Mouse (Mus musculus): ENCODE results near the gene Pmvk. TPM values are rescaled to one million over a fixed set of nuclear protein-coding genes. Genes with fewer than 3 reads are reported as not detected.
A peak's percentile ranks its signal among the peaks of the same experiment; 100 is the strongest.

Pmvk gene
- polyA plus RNA-seq, 1 experiment from 2014 or later, result 117 TPM

DNA sequence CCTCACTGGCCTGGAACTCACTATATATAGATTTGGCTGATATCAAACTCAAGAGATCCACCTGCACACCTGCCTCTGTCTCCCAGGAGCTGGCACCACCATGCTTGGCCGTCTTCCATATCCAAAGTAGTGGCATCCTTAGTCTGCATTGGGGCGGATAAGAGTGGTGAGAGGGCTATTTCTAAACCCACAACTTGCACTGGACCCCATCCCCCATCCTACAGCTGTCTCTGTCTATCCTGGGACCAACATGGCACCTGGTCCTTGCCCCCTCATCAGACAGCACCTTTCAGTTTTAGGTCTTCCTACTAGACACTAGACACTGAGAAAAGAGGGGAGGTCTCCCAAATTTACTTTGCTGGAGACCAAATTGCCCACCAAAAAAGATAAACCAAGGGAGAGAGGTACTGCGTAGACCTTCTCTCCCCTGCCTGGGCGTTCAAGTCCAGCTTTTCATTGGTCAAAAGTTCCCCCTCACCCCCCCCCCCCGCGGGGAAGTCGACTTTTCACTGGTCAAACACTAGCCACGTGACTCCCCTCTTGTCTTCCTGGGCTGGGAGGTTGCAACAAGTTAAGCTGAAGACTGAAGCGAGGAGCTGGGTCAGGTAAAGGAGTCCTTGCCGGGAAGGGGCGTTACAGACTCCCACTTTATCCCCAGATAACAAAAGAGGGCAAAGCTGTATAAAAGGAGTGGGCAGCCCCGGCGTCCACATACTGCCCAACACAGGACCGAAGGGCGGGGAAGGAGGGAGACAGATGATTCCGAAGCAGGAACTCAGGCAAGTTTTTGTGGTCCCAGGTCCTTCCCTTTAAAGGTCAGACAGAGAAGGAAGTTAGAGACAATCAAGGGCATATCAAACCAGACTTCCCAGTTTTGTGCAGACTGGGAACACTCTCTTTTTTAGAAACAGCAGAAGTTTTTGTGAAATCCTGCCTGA lies 17.9 kb upstream of the Pmvk start, which contains the start of gene Pbxip1:
TSS of gene Pbxip1 (plus strand) at position 531 of the 938 bp plus-strand sequence.
- peak within 1 kb of the TSS; percentile 46 for H3K4me2 ChIP-seq (replicated peaks)
- DNase-seq (ENCODE audit: low spot score) (peak; percentile 50), ATAC-seq (ENCODE audit: low FRiP score) (peak; percentile 59; the same call in 1 of the 2 replicates)
- WGBS, result 5% methylated on average over 16 of the region's 16 CpGs
- peak within 1 kb of the TSS; percentile 38; the same call in 1 of the 2 replicates for H3K9ac ChIP-seq
- H3K9me3 ChIP-seq (ENCODE audit: control insufficient read depth, low read length), result no peaks in the 10 kb centered on the region
- H3K27ac ChIP-seq, result no peak within 1 kb of the TSS
- H3K4me3 ChIP-seq (replicated peaks; ENCODE audit: low read length), result peak within 1 kb of the TSS; percentile 22
- peaks cover 11% of the 10 kb centered on the region for H3K4me1 ChIP-seq (replicated peaks; ENCODE audit: control insufficient read depth, insufficient read depth, low read length)
- H3K36me3 ChIP-seq (replicated peaks; ENCODE audit: control insufficient read depth, insufficient read depth), result peaks cover 27% of the 10 kb centered on the region
- no peaks in the 10 kb centered on the region for H3K27me3 ChIP-seq (ENCODE audit: control insufficient read depth, insufficient read depth, low read length)

DNA sequence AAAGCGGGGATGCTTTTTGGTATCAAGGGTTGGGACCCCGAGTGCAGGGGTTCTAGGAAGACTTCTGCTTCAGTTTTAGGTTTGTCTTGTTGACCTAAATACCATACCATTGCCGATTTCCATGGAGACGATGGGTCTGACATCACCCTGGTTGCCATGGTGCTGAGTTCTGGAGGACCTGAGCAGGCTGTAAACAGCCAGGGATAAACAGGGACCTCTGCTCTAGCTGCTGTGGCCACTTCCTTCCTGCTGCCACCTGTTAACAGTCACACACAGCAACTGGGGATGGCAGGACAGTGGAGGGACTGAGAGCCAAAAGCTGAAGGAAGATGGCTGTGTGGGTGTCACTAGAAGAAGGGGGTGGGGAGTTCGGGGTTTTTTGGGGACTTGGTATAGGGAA lies 17.1 kb upstream of the Pmvk start:
- Histone ChIP-seq H3K27ac (no peak overlapping the region), H3K9ac (peak overlapping the region; percentile 38; the same call in 1 of the 2 replicates), H3K27me3 (ENCODE audit: control insufficient read depth, insufficient read depth, low read length) (no peaks in the 10 kb centered on the region), H3K4me2 (replicated peaks) (peak overlapping the region; percentile 46), H3K4me3 (replicated peaks; ENCODE audit: low read length) (peak overlapping the region; percentile 22), H3K36me3 (replicated peaks; ENCODE audit: control insufficient read depth, insufficient read depth) (peaks cover 26% of the 10 kb centered on the region), H3K9me3 (ENCODE audit: control insufficient read depth, low read length) (no peaks in the 10 kb centered on the region), H3K4me1 (replicated peaks; ENCODE audit: control insufficient read depth, insufficient read depth, low read length) (0 out of 2 replicates have a peak, but pooled peaks cover 4% of the 10 kb centered on the region)
- ATAC-seq (ENCODE audit: low FRiP score) (no peak), DNase-seq (ENCODE audit: low spot score) (no peak)
- 20% methylated on average over 5 of the region's 5 CpGs for WGBS

DNA sequence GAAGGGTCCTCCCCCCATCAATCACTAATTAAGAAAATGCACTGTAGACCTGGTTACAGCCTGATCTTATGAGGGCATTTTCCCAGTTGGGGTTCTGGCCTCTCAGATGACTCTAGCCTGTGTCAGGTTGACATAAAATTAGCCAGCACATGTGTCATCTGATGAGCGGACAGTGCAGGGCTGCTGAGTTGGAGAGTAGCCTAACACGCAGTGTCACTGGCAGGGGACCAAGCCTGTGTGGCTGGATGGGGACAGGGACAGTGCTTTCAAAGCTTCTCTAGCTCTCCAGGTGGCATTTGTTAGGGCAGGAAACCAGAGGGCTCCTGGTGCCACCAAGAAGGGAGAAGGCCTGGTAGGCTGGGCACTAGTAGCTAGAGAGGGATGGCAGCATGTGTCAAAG lies 13.7 kb upstream of the Pmvk start:
- Histone ChIP-seq H3K9me3 (ENCODE audit: control insufficient read depth, low read length) (no peaks in the 10 kb centered on the region), H3K27ac (no peak overlapping the region), H3K4me1 (replicated peaks; ENCODE audit: control insufficient read depth, insufficient read depth, low read length) (0 out of 2 replicates have a peak, but pooled peaks cover 4% of the 10 kb centered on the region), H3K9ac (no peak overlapping the region), H3K4me2 (replicated peaks) (no peak overlapping the region), H3K27me3 (ENCODE audit: control insufficient read depth, insufficient read depth, low read length) (no peaks in the 10 kb centered on the region), H3K36me3 (replicated peaks; ENCODE audit: control insufficient read depth, insufficient read depth) (no peaks in the 10 kb centered on the region), H3K4me3 (replicated peaks; ENCODE audit: low read length) (no peak overlapping the region)
- DNase-seq (ENCODE audit: low spot score) (no peak), ATAC-seq (ENCODE audit: low FRiP score) (no peak)
- 87% methylated on average over 2 of the region's 2 CpGs for WGBS

DNA sequence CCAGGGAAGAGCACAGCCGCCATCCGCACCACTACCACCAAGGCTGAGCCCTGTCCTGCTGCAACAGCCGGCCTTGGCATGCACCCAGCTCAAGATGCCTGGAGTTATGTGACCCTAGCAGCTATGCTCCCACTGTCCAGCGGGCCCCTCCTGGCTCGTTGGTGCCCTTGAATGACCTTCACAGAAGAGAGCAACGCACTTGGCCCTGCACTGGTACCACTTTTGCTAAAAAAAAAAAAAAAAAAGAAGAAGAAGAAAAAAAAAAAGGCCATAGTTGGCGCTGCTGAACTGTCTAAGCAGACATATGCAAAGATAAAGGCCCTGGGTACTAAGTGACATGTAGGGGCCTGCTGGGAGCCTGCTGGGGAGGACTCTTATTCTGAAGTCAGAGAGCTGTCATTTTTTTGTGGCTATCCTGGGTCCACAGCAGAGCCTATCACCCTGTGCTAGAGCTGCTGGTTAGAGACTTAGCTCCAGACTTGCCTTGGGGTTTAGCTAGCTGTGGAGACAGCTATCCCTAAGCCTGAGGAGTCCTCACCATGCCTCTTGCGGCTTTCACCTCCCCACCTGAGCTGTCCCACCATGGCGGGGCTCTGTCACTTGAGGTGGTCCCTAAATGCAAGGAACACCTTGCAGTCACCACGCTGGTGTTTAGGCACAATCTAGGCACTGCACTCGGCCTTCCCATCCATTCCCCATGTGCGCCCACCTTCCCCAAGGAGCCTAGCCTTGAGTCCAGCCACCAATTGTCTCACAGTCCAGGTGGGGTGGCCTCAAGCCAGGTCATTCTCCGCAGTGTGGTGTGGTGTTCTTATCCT lies 5.4 kb upstream of the Pmvk start:
- Histone ChIP-seq H3K9ac (no peak overlapping the region), H3K4me2 (replicated peaks) (no peak overlapping the region), H3K27ac (no peak overlapping the region), H3K4me1 (replicated peaks; ENCODE audit: control insufficient read depth, insufficient read depth, low read length) (no peaks in the 10 kb centered on the region; the same call in 1 of the 2 replicates), H3K9me3 (ENCODE audit: control insufficient read depth, low read length) (no peaks in the 10 kb centered on the region), H3K27me3 (ENCODE audit: control insufficient read depth, insufficient read depth, low read length) (no peaks in the 10 kb centered on the region), H3K36me3 (replicated peaks; ENCODE audit: control insufficient read depth, insufficient read depth) (no peaks in the 10 kb centered on the region), H3K4me3 (replicated peaks; ENCODE audit: low read length) (no peak overlapping the region)
- no peak for DNase-seq (ENCODE audit: low spot score)
- ATAC-seq (ENCODE audit: low FRiP score), result no peak; the same call in 1 of the 2 replicates
- 62% methylated on average over 13 of the region's 13 CpGs for WGBS

DNA sequence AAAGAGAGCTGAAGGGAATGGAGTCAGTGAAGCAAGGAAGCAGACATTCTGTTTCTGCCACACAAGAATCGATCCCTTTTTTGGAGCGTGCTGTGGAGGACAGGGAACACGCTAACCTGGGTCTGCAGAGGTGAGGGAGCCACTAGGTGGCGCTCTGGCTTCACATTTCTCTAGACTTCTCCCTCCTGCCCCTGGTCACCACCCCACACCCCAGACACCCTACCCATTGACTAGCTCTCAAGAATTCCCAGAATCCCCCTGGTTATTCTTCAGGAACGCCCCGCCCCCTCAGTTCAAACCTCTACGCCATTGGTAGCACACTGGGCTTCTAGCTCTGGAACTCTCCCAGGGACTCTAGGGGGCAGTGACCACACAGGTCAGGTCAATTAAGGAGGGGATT lies 4.8 kb upstream of the Pmvk start:
- Histone ChIP-seq H3K9me3 (ENCODE audit: control insufficient read depth, low read length) (no peaks in the 10 kb centered on the region), H3K4me3 (replicated peaks; ENCODE audit: low read length) (no peak overlapping the region), H3K4me2 (replicated peaks) (no peak overlapping the region), H3K9ac (no peak overlapping the region), H3K27ac (no peak overlapping the region), H3K36me3 (replicated peaks; ENCODE audit: control insufficient read depth, insufficient read depth) (no peaks in the 10 kb centered on the region), H3K4me1 (replicated peaks; ENCODE audit: control insufficient read depth, insufficient read depth, low read length) (no peaks in the 10 kb centered on the region; the same call in 1 of the 2 replicates), H3K27me3 (ENCODE audit: control insufficient read depth, insufficient read depth, low read length) (no peaks in the 10 kb centered on the region)
- WGBS, result 35% methylated on average over 7 of the region's 7 CpGs
- ATAC-seq (ENCODE audit: low FRiP score) (peak; percentile 51; the same call in 1 of the 2 replicates), DNase-seq (ENCODE audit: low spot score) (peak; percentile 73)

DNA sequence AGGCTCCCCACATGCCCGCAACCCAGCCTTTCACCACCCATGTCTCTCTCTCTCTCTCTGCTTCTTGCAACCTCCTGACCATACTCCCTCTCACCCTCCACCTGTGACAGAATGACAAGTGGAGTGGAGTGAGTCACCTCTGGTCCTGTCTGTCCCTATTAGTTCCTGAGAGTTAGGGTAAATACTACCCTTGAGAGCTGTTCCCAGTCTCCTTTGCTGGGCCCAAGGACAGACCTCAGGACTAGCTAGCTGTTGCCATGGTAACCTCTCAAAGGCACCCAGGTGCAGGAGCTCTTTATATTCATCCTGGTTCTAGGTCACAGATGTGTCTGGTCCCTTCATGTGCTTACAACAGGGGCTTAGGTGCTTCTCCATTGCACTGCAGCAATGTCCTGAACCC lies 2.4 kb upstream of the Pmvk start:
- DNase-seq (ENCODE audit: low spot score) (no peak), ATAC-seq (ENCODE audit: low FRiP score) (no peak)
- Histone ChIP-seq H3K27ac (no peak overlapping the region), H3K4me1 (replicated peaks; ENCODE audit: control insufficient read depth, insufficient read depth, low read length) (no peaks in the 10 kb centered on the region; the same call in 1 of the 2 replicates), H3K4me3 (replicated peaks; ENCODE audit: low read length) (no peak overlapping the region), H3K36me3 (replicated peaks; ENCODE audit: control insufficient read depth, insufficient read depth) (no peaks in the 10 kb centered on the region), H3K27me3 (ENCODE audit: control insufficient read depth, insufficient read depth, low read length) (no peaks in the 10 kb centered on the region), H3K9ac (no peak overlapping the region), H3K9me3 (ENCODE audit: control insufficient read depth, low read length) (no peaks in the 10 kb centered on the region), H3K4me2 (replicated peaks) (no peak overlapping the region)
- WGBS, result 85% methylated on average over 1 of the region's 1 CpGs

DNA sequence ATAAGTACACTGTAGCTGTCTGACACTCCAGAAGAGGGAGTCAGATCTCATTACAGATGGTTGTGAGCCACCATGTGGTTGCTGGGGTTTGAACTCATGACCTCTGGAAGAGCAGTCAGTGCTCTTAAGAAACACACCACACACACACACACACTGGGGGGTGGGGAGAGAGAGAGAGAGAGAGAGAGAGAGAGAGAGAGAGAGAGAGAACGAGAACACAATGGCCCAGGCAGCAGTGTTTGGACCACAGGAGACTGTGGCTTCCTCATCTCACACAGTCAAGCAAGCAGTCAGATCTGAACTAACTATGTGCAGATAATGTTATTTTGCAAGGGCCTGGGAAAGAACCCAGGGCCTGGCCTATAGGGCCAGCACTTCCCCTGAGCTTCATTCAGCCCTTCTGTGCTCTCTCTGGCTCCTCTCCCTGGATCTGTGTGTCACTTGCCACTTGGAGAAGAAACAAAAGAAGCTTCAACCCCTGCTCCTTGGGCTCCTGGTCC lies 1.5 kb downstream of the Pmvk start:
- Histone ChIP-seq H3K4me3 (replicated peaks; ENCODE audit: low read length) (no peak overlapping the region), H3K9ac (no peak overlapping the region), H3K27me3 (ENCODE audit: control insufficient read depth, insufficient read depth, low read length) (no peaks in the 10 kb centered on the region), H3K4me2 (replicated peaks) (no peak overlapping the region), H3K27ac (no peak overlapping the region), H3K9me3 (ENCODE audit: control insufficient read depth, low read length) (no peaks in the 10 kb centered on the region), H3K4me1 (replicated peaks; ENCODE audit: control insufficient read depth, insufficient read depth, low read length) (peaks cover 3% of the 10 kb centered on the region; the same call in 1 of the 2 replicates), H3K36me3 (replicated peaks; ENCODE audit: control insufficient read depth, insufficient read depth) (no peaks in the 10 kb centered on the region)
- DNase-seq (ENCODE audit: low spot score) (no peak), ATAC-seq (ENCODE audit: low FRiP score) (no peak)
- 43% methylated on average over 1 of the region's 1 CpGs for WGBS

DNA sequence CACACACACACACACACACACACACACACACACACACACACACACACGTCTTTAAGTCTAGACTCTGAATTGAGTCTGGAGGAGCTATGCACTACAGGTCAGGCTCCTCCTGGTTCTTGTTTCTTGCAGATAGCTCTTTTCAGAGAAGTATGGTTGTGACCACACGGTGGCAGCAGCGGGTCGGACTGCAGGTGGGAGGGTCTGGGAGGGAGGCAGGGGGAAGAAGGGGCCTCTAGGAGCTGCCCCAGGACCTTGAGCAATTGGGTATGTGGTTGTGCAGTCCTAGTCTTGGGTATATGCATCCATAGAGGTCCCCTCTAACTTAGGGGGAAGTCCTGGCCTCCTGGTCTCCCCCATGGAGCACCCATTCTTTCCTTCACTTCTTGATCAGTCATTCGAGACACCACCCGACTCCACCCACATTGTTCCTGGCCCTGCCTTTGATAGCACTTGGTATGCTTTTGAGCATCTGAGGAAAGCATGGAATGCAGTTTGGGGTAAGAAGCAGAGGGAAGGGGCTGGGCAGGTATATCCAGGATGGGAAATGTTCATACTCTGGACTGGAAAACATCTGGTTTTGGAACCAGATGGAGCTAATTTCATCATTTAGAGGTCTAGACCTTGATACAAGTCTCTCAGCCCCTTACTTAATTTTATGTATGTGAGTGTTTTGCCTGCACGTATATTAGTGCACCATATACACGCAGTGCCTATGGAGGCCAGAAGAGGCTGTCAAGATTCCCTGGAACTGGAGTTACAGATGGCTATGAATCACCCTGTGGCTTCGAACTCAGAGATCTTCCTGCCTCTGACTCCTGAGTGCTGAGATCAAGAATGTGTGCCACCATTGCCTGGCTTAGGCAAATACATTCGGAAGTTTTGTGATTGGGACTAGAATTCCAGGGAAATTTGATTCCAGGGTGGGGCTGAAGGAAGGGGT lies 2.7 kb downstream of the Pmvk start:
- ATAC-seq (ENCODE audit: low FRiP score), result no peak
- Histone ChIP-seq H3K4me1 (replicated peaks; ENCODE audit: control insufficient read depth, insufficient read depth, low read length) (peaks cover 3% of the 10 kb centered on the region; the same call in 1 of the 2 replicates), H3K4me3 (replicated peaks; ENCODE audit: low read length) (no peak overlapping the region), H3K9me3 (ENCODE audit: control insufficient read depth, low read length) (no peaks in the 10 kb centered on the region), H3K27me3 (ENCODE audit: control insufficient read depth, insufficient read depth, low read length) (no peaks in the 10 kb centered on the region), H3K27ac (no peak overlapping the region), H3K9ac (no peak overlapping the region), H3K36me3 (replicated peaks; ENCODE audit: control insufficient read depth, insufficient read depth) (no peaks in the 10 kb centered on the region), H3K4me2 (replicated peaks) (no peak overlapping the region)
- DNase-seq (ENCODE audit: low spot score), result peak; percentile 64
- WGBS, result 33% methylated on average over 10 of the region's 10 CpGs

Measured in hindbrain, embryonic 14.5 days (tissue).